Mouse (Mus musculus): ENCODE measurements around the gene Fbxo36.

Gene Fbxo36

GRCm38 (mm10) chr1:84860360-84861254 lies 21.0 kb downstream of the Fbxo36 start:
- DNase-seq, result no peak

- DNase-seq, result no peak
Observed at GRCm38 (mm10) chr1:84861255-84861630, 21.6 kb downstream of the Fbxo36 start.

- DNase-seq, result no peak
Observed at GRCm38 (mm10) chr1:84864645-84865044, 25.0 kb downstream of the Fbxo36 start.

GRCm38 (mm10) chr1:84866231-84866630 lies 26.6 kb downstream of the Fbxo36 start:
- no peak for DNase-seq

- no peak for DNase-seq
Observed at GRCm38 (mm10) chr1:84866706-84867230, 27.1 kb downstream of the Fbxo36 start.

- DNase-seq, result no peak
Observed at GRCm38 (mm10) chr1:84868311-84868710, 28.7 kb downstream of the Fbxo36 start.

- no peak for DNase-seq
Observed at GRCm38 (mm10) chr1:84868841-84869240, 29.2 kb downstream of the Fbxo36 start.

GRCm38 (mm10) chr1:84869498-84869897 lies 29.9 kb downstream of the Fbxo36 start:
- DNase-seq, result no peak

GRCm38 (mm10) chr1:84871131-84871530 lies 31.5 kb downstream of the Fbxo36 start:
- no peak for DNase-seq

GRCm38 (mm10) chr1:84872105-84872504 lies 32.5 kb downstream of the Fbxo36 start:
- DNase-seq, result no peak

GRCm38 (mm10) chr1:84872939-84873338 lies 33.3 kb downstream of the Fbxo36 start:
- no peak for DNase-seq

- DNase-seq, result no peak
Observed at GRCm38 (mm10) chr1:84877590-84877989, 37.9 kb downstream of the Fbxo36 start.

- no peak for DNase-seq
Observed at GRCm38 (mm10) chr1:84879571-84880120, 40.0 kb downstream of the Fbxo36 start.

GRCm38 (mm10) chr1:84881248-84882065 lies 41.8 kb downstream of the Fbxo36 start:
- DNase-seq, result no peak

GRCm38 (mm10) chr1:84882066-84882532 lies 42.5 kb downstream of the Fbxo36 start:
- no peak for DNase-seq

- DNase-seq, result no peak
Observed at GRCm38 (mm10) chr1:84882937-84883336, 43.3 kb downstream of the Fbxo36 start.

GRCm38 (mm10) chr1:84883889-84884288 lies 44.2 kb downstream of the Fbxo36 start:
- DNase-seq, result no peak

GRCm38 (mm10) chr1:84885174-84885573 lies 45.5 kb downstream of the Fbxo36 start:
- no peak for DNase-seq

- DNase-seq, result no peak
Observed at GRCm38 (mm10) chr1:84885921-84886320, 46.3 kb downstream of the Fbxo36 start.

GRCm38 (mm10) chr1:84889330-84890004 lies 49.8 kb downstream of the Fbxo36 start:
- DNase-seq, result no peak

- DNase-seq, result peak; percentile 23
Observed at GRCm38 (mm10) chr1:84890005-84890393, 50.4 kb downstream of the Fbxo36 start.

GRCm38 (mm10) chr1:84890503-84890902 lies 50.9 kb downstream of the Fbxo36 start:
- no peak for DNase-seq

GRCm38 (mm10) chr1:84891746-84892145 lies 52.1 kb downstream of the Fbxo36 start:
- DNase-seq, result no peak

All from retina, postnatal 1 day (tissue).